Comparison of ENCODE assay signal across 12 mouse cellular contexts in the genomic region with DNA sequence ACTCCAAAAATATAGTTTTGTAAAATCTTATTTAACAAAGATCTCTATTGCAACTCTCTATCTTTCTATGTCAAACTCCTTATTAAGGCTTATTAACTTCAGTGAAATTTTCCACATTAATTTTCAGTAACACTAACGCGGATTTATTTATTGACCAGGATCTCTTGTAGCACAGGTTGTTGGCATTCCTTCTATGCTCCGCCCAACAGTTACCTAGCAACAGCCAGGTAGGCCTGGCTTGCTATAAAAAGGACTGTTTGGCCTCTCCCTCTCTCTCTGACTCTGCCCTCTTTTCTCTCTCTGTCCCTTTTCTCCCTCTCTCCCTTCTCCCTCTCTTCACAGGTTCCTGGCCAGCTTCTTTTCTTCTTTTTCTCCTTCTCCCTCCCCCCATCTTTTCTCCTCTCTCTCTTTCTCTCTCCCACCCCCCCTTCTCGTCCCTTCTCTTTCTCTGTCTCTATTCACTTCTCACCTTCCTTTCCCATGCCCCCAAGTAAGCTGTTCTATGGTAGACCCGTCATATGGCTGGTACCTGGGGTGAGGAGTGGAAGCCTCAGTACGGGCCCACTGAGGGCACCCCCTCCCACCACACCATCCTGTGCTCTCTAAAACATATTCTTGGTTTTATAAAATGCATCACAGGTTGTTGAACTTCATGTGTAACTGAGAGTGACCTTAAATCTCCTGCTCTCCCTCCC. TPM values are rescaled to one million over a fixed set of nuclear protein-coding genes. Genes with fewer than 3 reads are reported as not detected.
DNase-seq lines count a peak whose midpoint lies in the region; ATAC-seq lines count a peak whose summit lies in the region.
"Had no signal": no experiment of that assay in that cellular context is flagged by ENCODE, and none has a peak within 500 bp of the region (broad histone marks: within the 10 kb centered on the region; RNA-seq: fewer than 3 reads in every experiment).

No protein-coding gene starts in this region.

- peak; percentile 24; the same call in 1 of the 2 replicates for ATAC-seq in intestine, embryonic 16.5 days

- no peak overlapping the region for H3K9ac ChIP-seq in intestine, embryonic 16.5 days (ENCODE audit: low read depth, low read length)

- H3K36me3 ChIP-seq in intestine, embryonic 16.5 days (ENCODE audit: control insufficient read depth, insufficient read depth, low read length): no peaks in the 10 kb centered on the region
- H3K36me3 ChIP-seq: hindbrain, embryonic 15.5 days; neural tube, embryonic 15.5 days had no signal

- no peaks in the 10 kb centered on the region for H3K27me3 ChIP-seq in intestine, embryonic 16.5 days (replicated peaks; ENCODE audit: control insufficient read depth, insufficient read depth, low read length)
- H3K27me3 ChIP-seq: hindbrain, embryonic 15.5 days; megakaryocyte, embryonic 14.5 days; neural tube, embryonic 15.5 days had no signal

- H3K4me3 ChIP-seq in intestine, embryonic 16.5 days (ENCODE audit: low read length): no peak overlapping the region

- H3K27ac ChIP-seq in intestine, embryonic 16.5 days (ENCODE audit: low read length): no peak overlapping the region
- H3K27ac ChIP-seq: hindbrain, embryonic 15.5 days; neural tube, embryonic 15.5 days had no signal

- 57% methylated on average over 6 of the region's 6 CpGs for WGBS in intestine, embryonic 16.5 days

- no peaks in the 10 kb centered on the region for H3K9me3 ChIP-seq in intestine, embryonic 16.5 days (ENCODE audit: control insufficient read depth, low read length)
- H3K9me3 ChIP-seq: hindbrain, embryonic 15.5 days; neural tube, embryonic 15.5 days had no signal

- no peak overlapping the region for H3K4me2 ChIP-seq in intestine, embryonic 16.5 days (ENCODE audit: low read depth, low read length)

- H3K4me1 ChIP-seq in intestine, embryonic 16.5 days (ENCODE audit: control insufficient read depth, insufficient read depth, low read length): peaks cover 18% of the 10 kb centered on the region

- peak; percentile 8 for DNase-seq in ovary, postnatal 36 days (ENCODE audit: low spot score)
- DNase-seq in ovary, adult 18-20 months (ENCODE audit: low spot score): no peak
- peak; percentile 19 to 31 for DNase-seq in kidney, postnatal 4 days
- DNase-seq in lung, postnatal 4 days: peak; percentile 11 to 31
- DNase-seq in embryo, embryonic 10.5 days (ENCODE audit: low spot score): no peak
- DNase-seq in spleen, postnatal 14 days (ENCODE audit: low spot score in 2 of 2): no peak
- DNase-seq: cerebellum, adult 8-10 months; thymus, adult 2 months had no signal

RNA-seq across cellular contexts. Expression of gene Ccnb1, which starts 1.1 kb away (rescaled TPM):
- polyA plus RNA-seq in intestine, embryonic 16.5 days (2015; fragmentation: Nextera tagmentation; extraction: Ambion mirVana): 169 and 199 TPM in 2 replicates

RNA-seq across cellular contexts. Expression of gene Cenph, which starts 11.8 kb away (rescaled TPM):
- 22.6 and 29.0 TPM in 2 replicates for polyA plus RNA-seq in intestine, embryonic 16.5 days (2015; fragmentation: Nextera tagmentation; extraction: Ambion mirVana)

RNA-seq across cellular contexts. Expression of gene Mrps36, which starts 43.0 kb away (rescaled TPM):
- polyA plus RNA-seq in intestine, embryonic 16.5 days (2015; fragmentation: Nextera tagmentation; extraction: Ambion mirVana): 296 and 320 TPM in 2 replicates

RNA-seq across cellular contexts. Expression of gene Slc30a5, which starts 45.8 kb away (rescaled TPM):
- 59.1 and 70.4 TPM in 2 replicates for polyA plus RNA-seq in intestine, embryonic 16.5 days (2015; fragmentation: Nextera tagmentation; extraction: Ambion mirVana)

RNA-seq across cellular contexts. Expression of gene Cdk7, which starts 56.7 kb away (rescaled TPM):
- 71.5 and 78.7 TPM in 2 replicates for polyA plus RNA-seq in intestine, embryonic 16.5 days (2015; fragmentation: Nextera tagmentation; extraction: Ambion mirVana)

Comparison
In these comparisons a context has a peak if more than half of its experiments do, and no peak if none do; other contexts are left out.
1. DNase-seq: peak in ovary, postnatal 36 days (single experiment), kidney, postnatal 4 days (2 of 2) and lung, postnatal 4 days (2 of 2); none in ovary, adult 18-20 months (single experiment), embryo, embryonic 10.5 days (single experiment) and spleen, postnatal 14 days (0 of 2).